Mouse (Mus musculus) lung, embryonic 16.5 days (tissue): ENCODE measurements around the gene Fam122c. TPM values are rescaled to one million over a fixed set of nuclear protein-coding genes. Genes with fewer than 3 reads are reported as not detected.

ENCODE experiments used
- ATAC-seq: fragments of 200-750 bp; cut with Nextera tagmentation; 2 replicates; pipeline ENCODE4 v1.8.0; 2017; ENCODE audit warnings: low read depth, mild to moderate bottlenecking, moderate library complexity
- H3K27ac ChIP-seq: fragments of 300-500 bp; sonication (generic); 2 replicates; pipeline ENCODE4 v1.5.1; 2014; ENCODE audit warnings: mild to moderate bottlenecking, control low read depth, low read length
- H3K27me3 ChIP-seq: fragments of 300-500 bp; sonication (generic); 2 replicates; pipeline ENCODE4 v1.6.1; 2014; ENCODE audit warnings: low read depth, low read length, mixed read lengths; ENCODE audit not compliant: control insufficient read depth, insufficient read depth
- H3K36me3 ChIP-seq: fragments of 300-500 bp; sonication (generic); 2 replicates; pipeline ENCODE4 v1.6.1; 2014; ENCODE audit warnings: low read length; ENCODE audit not compliant: control insufficient read depth, insufficient read depth
- H3K4me1 ChIP-seq: fragments of 300-500 bp; sonication (generic); replicated peaks from 2 replicates; pipeline ENCODE4 v1.6.1; 2014; ENCODE audit warnings: low read length, mixed read lengths; ENCODE audit not compliant: control insufficient read depth, insufficient read depth
- H3K4me2 ChIP-seq: fragments of 300-500 bp; sonication (generic); 2 replicates; pipeline ENCODE4 v1.6.1; 2014; ENCODE audit warnings: low read depth, low read length, control low read depth
- H3K4me3 ChIP-seq: fragments of 300-500 bp; sonication (generic); 2 replicates; pipeline ENCODE4 v1.5.1; 2014; ENCODE audit warnings: mild to moderate bottlenecking, low read length, control low read depth
- H3K9ac ChIP-seq: fragments of 300-500 bp; sonication (generic); 2 replicates; pipeline ENCODE4 v1.6.1; 2014; ENCODE audit warnings: low read length, control low read depth
- H3K9me3 ChIP-seq: fragments of 300-500 bp; sonication (generic); 2 replicates; pipeline ENCODE4 v1.6.1; 2016; ENCODE audit warnings: low read length; ENCODE audit not compliant: control insufficient read depth
- WGBS: fragments of 180-500 bp; shearing (Covaris S2); extraction: QIAGEN DNeasy Blood & Tissue Kit; methylation state at CpG from one replicate; pipeline ENCODE4 v1.1.7; 2014; 5-methylcytosine and 5-hydroxymethylcytosine counted together
- polyA plus RNA-seq: library from polyadenylated mRNA; unstranded; fragments of >200 nt; fragmentation: Nextera tagmentation; extraction: Ambion mirVana; gene quantifications from 2 replicates; pipeline ENCODE4 v1.2.1, GENCODE M21; 2015

Fam122c gene
- polyA plus RNA-seq, 1 experiment from 2014 or later: not detected

DNA sequence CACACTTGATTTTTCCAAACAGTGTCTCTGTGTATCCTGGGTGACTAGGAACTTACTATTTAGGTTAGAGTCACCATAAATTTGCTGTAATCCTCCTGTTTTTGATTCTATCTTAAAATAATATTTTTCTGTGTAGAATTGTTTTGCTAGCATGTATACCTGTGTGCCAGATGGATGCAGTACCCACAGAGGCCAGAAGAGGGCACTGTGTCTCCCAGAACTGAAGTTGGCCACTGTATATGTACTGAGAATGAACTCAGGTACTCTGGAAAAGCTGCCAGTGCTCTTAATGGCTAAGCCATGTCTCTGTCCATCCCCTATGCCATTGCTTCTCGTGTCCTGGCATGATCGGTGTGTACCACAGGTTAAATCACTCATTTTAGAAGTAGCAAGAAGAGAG lies 68.3 kb downstream of the Fam122c start:
- Histone ChIP-seq H3K4me3 (no peak overlapping the region), H3K36me3 (no peaks in the 10 kb centered on the region), H3K27ac (no peak overlapping the region), H3K9me3 (no peaks in the 10 kb centered on the region), H3K27me3 (no peaks in the 10 kb centered on the region), H3K4me1 (no peaks in the 10 kb centered on the region), H3K4me2 (no peak overlapping the region), H3K9ac (no peak overlapping the region)
- 56% methylated on average over 2 of the region's 2 CpGs for WGBS
- ATAC-seq: no peak

DNA sequence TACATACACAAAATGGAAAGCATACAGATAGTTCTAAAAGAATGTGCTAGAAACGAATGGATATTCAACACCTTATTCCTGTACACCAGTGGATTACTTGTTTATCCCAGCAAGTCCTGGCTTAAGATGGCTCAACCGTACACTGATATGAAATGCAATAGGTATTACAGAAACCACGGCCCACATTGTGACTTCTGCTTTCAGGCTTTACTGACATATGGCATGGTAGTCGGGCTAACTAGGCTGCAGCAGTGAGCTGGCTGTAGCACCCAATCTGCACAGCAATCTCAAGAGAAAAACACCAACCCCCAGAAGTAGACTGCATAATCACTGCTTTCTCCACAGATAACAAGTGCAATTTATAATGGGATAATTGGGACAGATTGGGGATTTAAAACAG lies 75.2 kb downstream of the Fam122c start:
- Histone ChIP-seq H3K27me3 (no peaks in the 10 kb centered on the region), H3K9me3 (no peaks in the 10 kb centered on the region), H3K4me2 (no peak overlapping the region), H3K27ac (no peak overlapping the region), H3K4me3 (no peak overlapping the region), H3K36me3 (peaks cover 3% of the 10 kb centered on the region; the same call in 1 of the 2 replicates), H3K9ac (no peak overlapping the region), H3K4me1 (no peaks in the 10 kb centered on the region)
- ATAC-seq: no peak
- WGBS: 86% methylated on average over 4 of the region's 4 CpGs

DNA sequence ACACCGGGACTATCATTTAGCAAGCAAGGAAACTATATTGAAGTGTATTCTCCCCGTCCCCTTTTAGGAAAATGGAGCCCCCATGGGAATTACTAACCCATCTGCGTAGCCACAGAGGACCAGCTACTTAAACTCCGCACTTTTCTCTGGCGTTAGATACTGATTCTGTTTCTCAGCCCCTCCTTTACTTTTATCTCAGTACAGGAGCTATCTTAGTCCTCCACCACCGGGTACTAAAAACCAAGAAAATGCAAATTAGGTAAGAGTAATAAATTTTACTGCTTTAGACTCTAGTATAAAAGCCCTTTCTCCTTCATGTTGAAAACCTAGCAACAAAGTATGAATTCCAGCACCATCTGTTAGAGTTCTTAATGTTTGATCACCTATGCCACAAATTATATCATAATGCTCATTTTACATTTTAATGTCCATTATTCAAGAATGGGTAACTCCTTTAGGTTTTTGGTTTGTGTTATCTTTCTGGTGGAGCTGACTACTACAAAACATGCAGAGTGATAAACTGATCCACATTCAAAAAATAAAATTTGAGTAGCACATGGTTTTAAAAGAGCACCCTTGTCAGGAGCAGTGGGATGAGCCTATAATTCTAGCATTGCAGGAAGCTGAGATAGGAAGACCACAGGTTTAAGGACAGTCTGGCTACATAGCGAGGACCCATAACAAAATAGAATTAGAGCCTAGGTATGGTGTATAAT lies 91.6 kb downstream of the Fam122c start:
- 77% methylated on average over 7 of the region's 7 CpGs for WGBS
- H3K4me2 ChIP-seq: no peak overlapping the region
- no peak overlapping the region for H3K4me3 ChIP-seq
- no peaks in the 10 kb centered on the region for H3K36me3 ChIP-seq
- H3K27ac ChIP-seq: no peak overlapping the region
- H3K9me3 ChIP-seq: no peaks in the 10 kb centered on the region
- peaks cover 3% of the 10 kb centered on the region; the same call in 1 of the 2 replicates for H3K4me1 ChIP-seq
- H3K27me3 ChIP-seq: no peaks in the 10 kb centered on the region
- H3K9ac ChIP-seq: no peak overlapping the region
- no peak for ATAC-seq

DNA sequence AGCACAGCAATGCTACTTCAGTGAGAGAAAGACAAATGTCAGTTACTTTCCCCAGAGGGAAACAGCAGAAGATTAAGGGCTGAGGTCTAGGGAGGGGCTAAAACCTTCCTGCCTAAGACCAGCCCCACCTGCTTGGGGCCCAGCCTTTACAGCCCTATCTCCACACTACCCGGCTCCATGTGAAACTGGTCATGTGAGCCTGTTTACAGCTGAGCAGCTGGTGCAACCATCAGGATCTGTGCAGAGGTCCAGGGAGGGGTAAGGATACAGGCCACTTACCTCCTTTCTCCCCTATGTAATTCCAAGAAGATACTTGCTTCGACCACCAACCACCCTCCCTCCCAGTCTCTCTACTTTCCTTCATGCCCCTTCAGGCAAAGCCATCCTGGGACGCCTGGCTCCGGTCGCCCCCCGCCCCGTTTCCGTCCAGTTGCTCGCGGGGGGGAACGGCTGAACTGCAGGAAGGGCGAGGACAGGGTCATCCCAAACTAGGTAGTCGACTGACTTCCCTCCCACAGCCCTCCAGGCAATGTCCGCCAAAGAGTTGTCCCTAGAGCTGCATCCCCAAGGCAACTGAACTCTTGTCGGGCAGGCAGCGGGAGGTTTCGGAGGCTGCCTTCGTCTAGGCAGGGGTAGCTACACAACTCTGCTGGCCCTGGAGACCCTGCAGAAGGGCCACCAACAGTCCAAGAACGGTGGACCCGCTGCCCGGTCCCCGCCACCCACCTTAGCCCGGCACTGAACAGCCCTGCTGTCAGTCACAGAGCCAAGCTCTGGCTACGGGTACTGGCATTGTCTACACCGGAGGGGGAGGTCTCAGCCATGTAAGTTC lies 96.5 kb downstream of the Fam122c start:
- Histone ChIP-seq H3K9me3 (no peaks in the 10 kb centered on the region), H3K4me3 (peak overlapping the region; percentile 68), H3K36me3 (no peaks in the 10 kb centered on the region), H3K27ac (peak overlapping the region; percentile 73), H3K4me1 (peaks cover 3% of the 10 kb centered on the region; the same call in 1 of the 2 replicates), H3K27me3 (no peaks in the 10 kb centered on the region), H3K9ac (peak overlapping the region; percentile 76), H3K4me2 (peak overlapping the region; percentile 62)
- ATAC-seq: peak; percentile 61
- WGBS: 16% methylated on average over 24 of the region's 25 CpGs

DNA sequence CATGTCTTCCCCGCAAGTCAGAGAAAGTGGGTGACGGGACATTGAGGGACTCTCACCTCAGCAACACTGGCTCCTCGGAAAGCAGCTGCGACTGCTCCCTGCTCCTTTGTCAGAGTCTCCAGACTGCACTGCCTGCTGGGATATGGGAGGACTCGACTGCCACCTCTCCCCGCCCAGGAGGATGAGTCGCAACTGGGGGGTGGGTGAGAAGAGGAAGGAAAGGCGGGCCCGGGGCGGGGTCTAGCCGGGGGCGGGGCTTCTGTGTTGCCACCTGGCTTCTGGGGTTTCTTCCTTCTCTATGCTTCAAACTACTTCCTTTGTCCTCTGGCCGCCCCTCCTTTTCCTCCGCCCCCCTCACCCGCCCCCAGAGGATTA lies 97.1 kb downstream of the Fam122c start, which contains the start of gene Mospd1:
Gene Mospd1 (minus strand): TSS at position 137 of the 375 bp plus-strand sequence.
- Histone ChIP-seq H3K27me3 (no peaks in the 10 kb centered on the region), H3K9ac (peak within 1 kb of the TSS; percentile 76), H3K4me1 (peaks cover 3% of the 10 kb centered on the region; the same call in 1 of the 2 replicates), H3K4me3 (peak within 1 kb of the TSS; percentile 68), H3K27ac (peak within 1 kb of the TSS; percentile 73), H3K36me3 (no peaks in the 10 kb centered on the region), H3K4me2 (peak within 1 kb of the TSS; percentile 62), H3K9me3 (no peaks in the 10 kb centered on the region)
- ATAC-seq: peak; percentile 98
- WGBS: 16% methylated on average over 11 of the region's 15 CpGs

Other genes starting within 250 kb of the Fam122c start
- 19.5 and 21.1 TPM in 2 replicates for gene Plac1, start 33.3 kb upstream of the Fam122c start, polyA plus RNA-seq
- 13.6 and 15.7 TPM in 2 replicates for gene Fam122b, start 3.6 kb upstream of the Fam122c start, polyA plus RNA-seq
- gene Mospd1, start 97.1 kb downstream of the Fam122c start, polyA plus RNA-seq: 41.4 and 42.0 TPM in 2 replicates
- gene Etd, start 161.5 kb downstream of the Fam122c start, polyA plus RNA-seq: not detected in 2 replicates